Mouse (Mus musculus) erythroblast, embryonic 14.5 days (primary cell): Measurements from ENCODE around the gene Cdkl2.

Experiments used
- GATA1 ChIP-seq: IDR thresholded peaks from 2 replicates; pipeline ENCODE4 v1.6.1; 2012; ENCODE audit warnings: low read length, inconsistent platforms, mixed read lengths
- TAL1 ChIP-seq: IDR thresholded peaks from 3 replicates; pipeline ENCODE4 v1.6.1; 2012; ENCODE audit warnings: low read length, inconsistent platforms, mixed read lengths

- TF ChIP-seq GATA1, result no peak
- no peak for TF ChIP-seq TAL1
Observed at GRCm38 (mm10) chr5:92043783-92044182, at the start of gene Cdkl2.
